ENCODE assay signal across 23 mouse cellular contexts in genomic region chr16:10895906-10896305, GRCm38 (mm10).
DNase-seq lines count a peak whose midpoint lies in the region; ATAC-seq and TF ChIP-seq lines count a peak whose summit lies in the region.
"Had no signal": no experiment of that assay in that cellular context is flagged by ENCODE, and none has a peak within 500 bp of the region (broad histone marks: within the 10 kb centered on the region; RNA-seq: fewer than 3 reads in every experiment).

No protein-coding gene starts in this region.

- H3K27ac ChIP-seq in limb, embryonic 12.5 days: peak overlapping the region; percentile 53; the same call in 1 of the 2 replicates
- no peak overlapping the region for H3K27ac ChIP-seq in limb, embryonic 10.5 days
- no peak overlapping the region for H3K27ac ChIP-seq in embryonic facial prominence, embryonic 14.5 days (replicated peaks; ENCODE audit: low read depth, low read length)
- peak overlapping the region; percentile 51; the same call in 1 of the 2 replicates for H3K27ac ChIP-seq in embryonic facial prominence, embryonic 15.5 days (replicated peaks)
- H3K27ac ChIP-seq in limb, embryonic 14.5 days (replicated peaks; ENCODE audit: low read depth, low read length): 0 out of 2 replicates have a peak overlapping the region, but pooled peaks have one; percentile 26
- H3K27ac ChIP-seq: embryonic facial prominence, embryonic 12.5 days; forebrain, embryonic 10.5 days; forebrain, embryonic 12.5 days had no signal

- no peak for TF ChIP-seq POLR2A in limb, embryonic 14.5 days (IDR thresholded peaks at IDR 0.05; ENCODE audit: borderline replicate concordance, extremely low read depth, insufficient read depth, insufficient read length)

- H3K4me1 ChIP-seq in limb, embryonic 12.5 days (replicated peaks): peaks cover 10% of the 10 kb centered on the region; the same call in 1 of the 2 replicates
- H3K4me1 ChIP-seq in limb, embryonic 10.5 days: peaks cover 12% of the 10 kb centered on the region
- peaks cover 7% of the 10 kb centered on the region; the same call in 1 of the 2 replicates for H3K4me1 ChIP-seq in embryonic facial prominence, embryonic 14.5 days (ENCODE audit: control insufficient read depth, insufficient read depth, low read length)
- H3K4me1 ChIP-seq in embryonic facial prominence, embryonic 15.5 days: 0 out of 2 replicates have a peak, but pooled peaks cover 11% of the 10 kb centered on the region
- peaks cover 13% of the 10 kb centered on the region for H3K4me1 ChIP-seq in limb, embryonic 14.5 days (ENCODE audit: control insufficient read depth, insufficient read depth, low read length)
- H3K4me1 ChIP-seq: forebrain, embryonic 12.5 days had no signal

- no peak overlapping the region for H3K4me3 ChIP-seq in limb, embryonic 12.5 days (replicated peaks)
- no peak overlapping the region for H3K4me3 ChIP-seq in limb, embryonic 10.5 days
- H3K4me3 ChIP-seq in embryonic facial prominence, embryonic 14.5 days (ENCODE audit: low read depth, low read length): no peak overlapping the region
- H3K4me3 ChIP-seq in embryonic facial prominence, embryonic 15.5 days (replicated peaks): no peak overlapping the region
- no peak overlapping the region for H3K4me3 ChIP-seq in limb, embryonic 14.5 days (replicated peaks; ENCODE audit: low read length)
- H3K4me3 ChIP-seq: embryonic facial prominence, embryonic 12.5 days; erythroblast, embryonic 14.5 days; forebrain, embryonic 10.5 days; forebrain, embryonic 12.5 days had no signal

- H3K9ac ChIP-seq in limb, embryonic 12.5 days (replicated peaks): no peak overlapping the region
- H3K9ac ChIP-seq in embryonic facial prominence, embryonic 14.5 days (ENCODE audit: low read depth, low read length): no peak overlapping the region
- H3K9ac ChIP-seq in embryonic facial prominence, embryonic 15.5 days: no peak overlapping the region
- no peak overlapping the region for H3K9ac ChIP-seq in limb, embryonic 14.5 days (ENCODE audit: low read depth, low read length, severe bottlenecking)
- H3K9ac ChIP-seq: embryonic facial prominence, embryonic 12.5 days; forebrain, embryonic 12.5 days had no signal

- H3K36me3 ChIP-seq in limb, embryonic 12.5 days: no peaks in the 10 kb centered on the region
- no peaks in the 10 kb centered on the region for H3K36me3 ChIP-seq in limb, embryonic 10.5 days
- H3K36me3 ChIP-seq in embryonic facial prominence, embryonic 14.5 days (ENCODE audit: control insufficient read depth, insufficient read depth, low read length): no peaks in the 10 kb centered on the region
- H3K36me3 ChIP-seq in embryonic facial prominence, embryonic 15.5 days: no peaks in the 10 kb centered on the region
- H3K36me3 ChIP-seq in limb, embryonic 14.5 days (ENCODE audit: control insufficient read depth, insufficient read depth, low read length): no peaks in the 10 kb centered on the region
- H3K36me3 ChIP-seq: embryonic facial prominence, embryonic 12.5 days; forebrain, embryonic 10.5 days; forebrain, embryonic 12.5 days had no signal

- H3K27me3 ChIP-seq in limb, embryonic 12.5 days: no peaks in the 10 kb centered on the region
- no peaks in the 10 kb centered on the region for H3K27me3 ChIP-seq in limb, embryonic 10.5 days (ENCODE audit: low read depth, poor library complexity, severe bottlenecking)
- H3K27me3 ChIP-seq in embryonic facial prominence, embryonic 14.5 days (replicated peaks; ENCODE audit: control insufficient read depth, insufficient read depth, low read length): no peaks in the 10 kb centered on the region
- H3K27me3 ChIP-seq in embryonic facial prominence, embryonic 15.5 days: no peaks in the 10 kb centered on the region
- no peaks in the 10 kb centered on the region for H3K27me3 ChIP-seq in limb, embryonic 14.5 days (ENCODE audit: control insufficient read depth, insufficient read depth, low read length)
- H3K27me3 ChIP-seq: embryonic facial prominence, embryonic 12.5 days; forebrain, embryonic 12.5 days had no signal

- H3K9me3 ChIP-seq in limb, embryonic 12.5 days: peaks cover 5% of the 10 kb centered on the region; the same call in 1 of the 2 replicates
- no peaks in the 10 kb centered on the region for H3K9me3 ChIP-seq in limb, embryonic 10.5 days (replicated peaks)
- H3K9me3 ChIP-seq in embryonic facial prominence, embryonic 14.5 days (ENCODE audit: control insufficient read depth, low read length): no peaks in the 10 kb centered on the region
- no peaks in the 10 kb centered on the region for H3K9me3 ChIP-seq in embryonic facial prominence, embryonic 15.5 days (replicated peaks)
- H3K9me3 ChIP-seq in limb, embryonic 14.5 days (ENCODE audit: control insufficient read depth, low read length): no peaks in the 10 kb centered on the region
- H3K9me3 ChIP-seq: embryonic facial prominence, embryonic 12.5 days; forebrain, embryonic 12.5 days had no signal

- no peak for ATAC-seq in limb, embryonic 12.5 days (ENCODE audit: insufficient number of reproducible peaks, insufficient read depth, low FRiP score, low TSS enrichment, low read depth)
- no peak for ATAC-seq in embryonic facial prominence, embryonic 14.5 days (ENCODE audit: low read depth)
- no peak for ATAC-seq in embryonic facial prominence, embryonic 15.5 days (ENCODE audit: insufficient number of reproducible peaks, low FRiP score, low TSS enrichment, low read depth)
- ATAC-seq in limb, embryonic 14.5 days (ENCODE audit: low FRiP score, low read depth): peak; percentile 64; the same call in 1 of the 2 replicates
- ATAC-seq: forebrain, embryonic 14.5 days; forebrain, embryonic 16.5 days had no signal

- no peak overlapping the region for H3K4me2 ChIP-seq in limb, embryonic 12.5 days
- no peak overlapping the region for H3K4me2 ChIP-seq in embryonic facial prominence, embryonic 14.5 days (ENCODE audit: low read depth, low read length)
- no peak overlapping the region for H3K4me2 ChIP-seq in embryonic facial prominence, embryonic 15.5 days (replicated peaks)
- H3K4me2 ChIP-seq in limb, embryonic 14.5 days (replicated peaks; ENCODE audit: low read depth, low read length, severe bottlenecking): no peak overlapping the region
- H3K4me2 ChIP-seq: embryonic facial prominence, embryonic 12.5 days; forebrain, embryonic 12.5 days had no signal

- 53% methylated on average over 3 of the region's 3 CpGs for WGBS in limb, embryonic 12.5 days
- WGBS in limb, embryonic 10.5 days: 96% methylated on average over 3 of the region's 3 CpGs
- 62% methylated on average over 3 of the region's 3 CpGs for WGBS in embryonic facial prominence, embryonic 14.5 days
- WGBS in embryonic facial prominence, embryonic 15.5 days: 47% methylated on average over 3 of the region's 3 CpGs
- WGBS in limb, embryonic 14.5 days: 55% methylated on average over 3 of the region's 3 CpGs

- no peak for DNase-seq in limb, embryonic 10.5 days (ENCODE audit: low spot score)
- peak; percentile 59 for DNase-seq in embryonic facial prominence, embryonic 14.5 days (ENCODE audit: low spot score)
- DNase-seq in limb, embryonic 14.5 days (ENCODE audit: low spot score): peak; percentile 56
- no peak for DNase-seq in left cerebral cortex, postnatal 14 days (ENCODE audit: low spot score in 2 of 2)
- no peak for DNase-seq in adrenal gland, postnatal 4 days (ENCODE audit: low spot score in 2 of 2)
- DNase-seq in spleen, adult 18-20 months: no peak
- DNase-seq: adrenal gland, adult 2 months; adrenal gland, postnatal 10 days; adrenal gland, postnatal 25 days; cerebellum, adult 11-12 months; cerebellum, adult 2 months; cerebellum, adult 9-10 months; cerebellum, postnatal 10 days; cerebellum, postnatal 36 days; embryo, embryonic 11 days had no signal

- intact Hi-C loops in left cerebral cortex, postnatal 14 days (cut with DNase I): no loop called here

Comparison
In these comparisons a context has a peak if more than half of its experiments do, and no peak if none do; other contexts are left out.
1. H3K27ac ChIP-seq: peak in limb, embryonic 12.5 days (single experiment), embryonic facial prominence, embryonic 15.5 days (single experiment) and limb, embryonic 14.5 days (single experiment); none in limb, embryonic 10.5 days (single experiment) and embryonic facial prominence, embryonic 14.5 days (single experiment).
2. DNase-seq: peak in embryonic facial prominence, embryonic 14.5 days (single experiment) and limb, embryonic 14.5 days (single experiment); none in limb, embryonic 10.5 days (single experiment), left cerebral cortex, postnatal 14 days (0 of 2), adrenal gland, postnatal 4 days (0 of 2) and spleen, adult 18-20 months (0 of 2).